Mouse (Mus musculus) myocyte (in vitro differentiated cells): ENCODE results near the gene Olfr283.

ENCODE experiments used
- POLR2A ChIP-seq: IDR thresholded peaks from one replicate; pipeline ENCODE4 v1.6.1; 2011; ENCODE audit warnings: low read depth, mild to moderate bottlenecking, control low read depth, moderate library complexity; ENCODE audit not compliant: insufficient read length
- USF1 ChIP-seq: IDR thresholded peaks from one replicate; pipeline ENCODE4 v1.6.1; 2011; ENCODE audit warnings: low read depth, mild to moderate bottlenecking, control low read depth, moderate library complexity

DNA sequence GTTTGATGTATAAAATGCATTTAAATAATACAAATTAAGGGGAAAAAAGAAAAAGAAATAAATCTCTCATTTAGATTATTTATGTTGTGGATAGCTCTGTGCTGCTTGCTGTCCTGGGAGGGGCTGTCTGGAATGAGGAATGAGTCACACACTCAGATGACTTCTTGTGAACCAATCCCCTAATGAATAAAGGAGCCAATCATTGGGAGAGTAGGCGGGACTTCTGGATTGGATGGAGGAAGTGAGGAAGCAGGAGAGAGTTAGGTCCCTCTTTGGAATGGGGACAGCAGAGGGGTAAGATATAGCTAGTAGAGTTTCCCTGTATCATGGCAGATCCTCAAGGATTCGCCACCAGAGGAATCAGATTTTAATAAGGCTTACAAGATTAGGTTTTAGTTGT lies 6.9 kb upstream of the Olfr283 start:
- TF ChIP-seq USF1 (no peak), POLR2A (no peak)
